Mouse (Mus musculus) lung, embryonic 14.5 days (tissue): ENCODE data around the gene Serhl. TPM values are rescaled to one million over a fixed set of nuclear protein-coding genes. Genes with fewer than 3 reads are reported as not detected.

Experiments
- ATAC-seq: fragments of 200-750 bp; cut with Nextera tagmentation; 2 replicates; pipeline ENCODE4 v1.8.0; 2017; ENCODE audit warnings: mild to moderate bottlenecking, moderate TSS enrichment, moderate library complexity; ENCODE audit not compliant: insufficient read depth
- DNase-seq: peaks from one replicate; pipeline ENCODE4 v3.0.0-alpha.2; 2015
- H3K27ac ChIP-seq: fragments of 300-500 bp; sonication (generic); 2 replicates; pipeline ENCODE4 v1.5.1; 2014; ENCODE audit warnings: low read depth, mild to moderate bottlenecking, moderate library complexity
- H3K27me3 ChIP-seq: fragments of 300-500 bp; sonication (generic); 2 replicates; pipeline ENCODE4 v1.6.1; 2014; ENCODE audit warnings: low read length, control low read depth; ENCODE audit not compliant: insufficient read depth
- H3K36me3 ChIP-seq: fragments of 300-500 bp; sonication (generic); 2 replicates; pipeline ENCODE4 v1.6.1; 2014; ENCODE audit warnings: control low read depth; ENCODE audit not compliant: insufficient read depth
- H3K4me1 ChIP-seq: fragments of 300-500 bp; sonication (generic); 2 replicates; pipeline ENCODE4 v1.6.1; 2014; ENCODE audit warnings: antibody characterized with exemption, control low read depth; ENCODE audit not compliant: insufficient read depth
- H3K4me2 ChIP-seq: fragments of 300-500 bp; sonication (generic); 2 replicates; pipeline ENCODE4 v1.6.1; 2014; ENCODE audit warnings: mild to moderate bottlenecking
- H3K4me3 ChIP-seq: fragments of 300-500 bp; sonication (generic); 2 replicates; pipeline ENCODE4 v1.5.1; 2014; ENCODE audit warnings: low read depth, low read length
- H3K9ac ChIP-seq: fragments of 300-500 bp; sonication (generic); 2 replicates; pipeline ENCODE4 v1.6.1; 2014
- H3K9me3 ChIP-seq: fragments of 300-500 bp; sonication (generic); 2 replicates; pipeline ENCODE4 v1.6.1; 2016; ENCODE audit warnings: low read depth, low read length, control low read depth
- CTCF ChIP-seq: IDR thresholded peaks from 2 replicates; pipeline ENCODE4 v1.5.1; 2016; ENCODE audit warnings: antibody characterized with exemption, low read depth
- WGBS: fragments of 180-500 bp; shearing (Covaris S2); extraction: QIAGEN DNeasy Blood & Tissue Kit; methylation state at CpG from one replicate; pipeline ENCODE4 v1.1.7; 2014; 5-methylcytosine and 5-hydroxymethylcytosine counted together
- polyA plus RNA-seq: library from polyadenylated mRNA; unstranded; fragments of >200 nt; fragmentation: Nextera tagmentation; extraction: Ambion mirVana; gene quantifications from 2 replicates; pipeline ENCODE4 v1.2.1, GENCODE M21; 2014

The Serhl gene
- polyA plus RNA-seq, 1 experiment from 2014 or later = 68.1 TPM

GRCm38 (mm10) chr15:83099533-83100331 is 10.4 kb downstream of the Serhl start:
- Histone ChIP-seq H3K4me3 (peak overlapping the region; percentile 61), H3K9me3 (no peaks in the 10 kb centered on the region), H3K27me3 (peaks cover 3% of the 10 kb centered on the region; the same call in 1 of the 2 replicates), H3K9ac (peak overlapping the region; percentile 71), H3K4me2 (peak overlapping the region; percentile 93), H3K36me3 (no peaks in the 10 kb centered on the region), H3K27ac (peak overlapping the region; percentile 60; the same call in 1 of the 2 replicates), H3K4me1 (0 out of 2 replicates have a peak, but pooled peaks cover 6% of the 10 kb centered on the region)
- TF ChIP-seq CTCF = no peak
- ATAC-seq (peak; percentile 97), DNase-seq (peak; percentile 96)
- 2% methylated on average over 31 of the region's 31 CpGs for WGBS

- DNase-seq (no peak), ATAC-seq (no peak)
- no peak for TF ChIP-seq CTCF
- H3K9me3 ChIP-seq = no peaks in the 10 kb centered on the region
- H3K9ac ChIP-seq = peak overlapping the region; percentile 71
- peak overlapping the region; percentile 93 for H3K4me2 ChIP-seq
- H3K4me1 ChIP-seq = 0 out of 2 replicates have a peak, but pooled peaks cover 6% of the 10 kb centered on the region
- 1% methylated on average over 8 of the region's 8 CpGs for WGBS
- peak overlapping the region; percentile 61 for H3K4me3 ChIP-seq
- H3K27ac ChIP-seq = peak overlapping the region; percentile 60; the same call in 1 of the 2 replicates
- peaks cover 3% of the 10 kb centered on the region; the same call in 1 of the 2 replicates for H3K27me3 ChIP-seq
- 0 out of 2 replicates have a peak, but pooled peaks cover under 1% of the 10 kb centered on the region for H3K36me3 ChIP-seq
Observed at GRCm38 (mm10) chr15:83100332-83100662, 11.0 kb downstream of the Serhl start.

- Histone ChIP-seq H3K27ac (no peak overlapping the region), H3K9ac (no peak overlapping the region), H3K27me3 (peaks cover 3% of the 10 kb centered on the region; the same call in 1 of the 2 replicates), H3K36me3 (0 out of 2 replicates have a peak, but pooled peaks cover 2% of the 10 kb centered on the region), H3K4me2 (no peak overlapping the region), H3K4me3 (no peak overlapping the region), H3K9me3 (no peaks in the 10 kb centered on the region), H3K4me1 (0 out of 2 replicates have a peak, but pooled peaks cover 6% of the 10 kb centered on the region)
- DNase-seq (no peak), ATAC-seq (no peak)
- WGBS = 35% methylated on average over 1 of the region's 1 CpGs
- TF ChIP-seq CTCF = no peak
Observed at GRCm38 (mm10) chr15:83103111-83103510, 13.8 kb downstream of the Serhl start.

- no peaks in the 10 kb centered on the region for H3K4me1 ChIP-seq
- no peak for DNase-seq
- WGBS = 79% methylated on average over 6 of the region's 6 CpGs
- H3K27me3 ChIP-seq = no peaks in the 10 kb centered on the region
- H3K27ac ChIP-seq = no peak overlapping the region
- ATAC-seq = no peak
- H3K9ac ChIP-seq = no peak overlapping the region
- H3K4me3 ChIP-seq = no peak overlapping the region
- no peak overlapping the region for H3K4me2 ChIP-seq
- H3K36me3 ChIP-seq = 0 out of 2 replicates have a peak, but pooled peaks cover 2% of the 10 kb centered on the region
- no peak for TF ChIP-seq CTCF
- H3K9me3 ChIP-seq = no peaks in the 10 kb centered on the region
Observed at GRCm38 (mm10) chr15:83106426-83106825, 17.1 kb downstream of the Serhl start.

- no peak overlapping the region for H3K27ac ChIP-seq
- no peak overlapping the region for H3K4me2 ChIP-seq
- H3K9ac ChIP-seq = no peak overlapping the region
- H3K4me1 ChIP-seq = no peaks in the 10 kb centered on the region
- H3K27me3 ChIP-seq = no peaks in the 10 kb centered on the region
- TF ChIP-seq CTCF = no peak
- H3K4me3 ChIP-seq = no peak overlapping the region
- 0 out of 2 replicates have a peak, but pooled peaks cover 2% of the 10 kb centered on the region for H3K36me3 ChIP-seq
- H3K9me3 ChIP-seq = no peaks in the 10 kb centered on the region
- WGBS = 68% methylated on average over 6 of the region's 6 CpGs
- no peak for DNase-seq
- ATAC-seq = no peak
Observed at GRCm38 (mm10) chr15:83107814-83108213, 18.5 kb downstream of the Serhl start.

GRCm38 (mm10) chr15:83111290-83111689 is 22.0 kb downstream of the Serhl start:
- H3K9me3 ChIP-seq = no peaks in the 10 kb centered on the region
- TF ChIP-seq CTCF = no peak
- H3K27ac ChIP-seq = no peak overlapping the region
- no peak for DNase-seq
- H3K27me3 ChIP-seq = no peaks in the 10 kb centered on the region
- peaks cover 3% of the 10 kb centered on the region; the same call in 1 of the 2 replicates for H3K4me1 ChIP-seq
- no peak for ATAC-seq
- no peak overlapping the region for H3K4me2 ChIP-seq
- H3K4me3 ChIP-seq = no peak overlapping the region
- WGBS = 46% methylated on average over 6 of the region's 6 CpGs
- no peak overlapping the region for H3K9ac ChIP-seq
- H3K36me3 ChIP-seq = peaks cover 21% of the 10 kb centered on the region; the same call in 1 of the 2 replicates

GRCm38 (mm10) chr15:83111874-83112273 is 22.6 kb downstream of the Serhl start:
- H3K4me2 ChIP-seq = no peak overlapping the region
- ATAC-seq (no peak), DNase-seq (no peak)
- TF ChIP-seq CTCF = no peak
- H3K4me1 ChIP-seq = peaks cover 3% of the 10 kb centered on the region; the same call in 1 of the 2 replicates
- WGBS = 71% methylated on average over 7 of the region's 7 CpGs
- H3K27me3 ChIP-seq = no peaks in the 10 kb centered on the region
- no peak overlapping the region for H3K4me3 ChIP-seq
- H3K36me3 ChIP-seq = peaks cover 27% of the 10 kb centered on the region
- no peak overlapping the region for H3K9ac ChIP-seq
- no peaks in the 10 kb centered on the region for H3K9me3 ChIP-seq
- no peak overlapping the region for H3K27ac ChIP-seq
